Mouse (Mus musculus) CH12.LX (cell line): ENCODE results near the gene Rgs12. TPM values are rescaled to one million over a fixed set of nuclear protein-coding genes. Genes with fewer than 3 reads are reported as not detected.

Source experiments
- DNase-seq: peaks from one replicate; pipeline ENCODE4 v3.0.0-alpha.2; 2013; ENCODE audit errors: extremely low read depth
- H3K27ac ChIP-seq: 2 replicates; pipeline ENCODE4 v1.5.1; 2012; ENCODE audit warnings: low read depth, mild to moderate bottlenecking, control low read depth, moderate library complexity; ENCODE audit not compliant: insufficient read depth
- H3K27me3 ChIP-seq: replicated peaks from 2 replicates; pipeline ENCODE3; 2012; ENCODE audit warnings: inconsistent platforms
- H3K36me3 ChIP-seq, 2 experiments: replicated peaks in 1 of 2; 2 replicates each; pipeline versions ENCODE3 to v1.6.1; 2012; ENCODE audit warnings: inconsistent platforms in 1 of 2, low read length in 1 of 2, mild to moderate bottlenecking in 1 of 2, mixed read lengths in 1 of 2, moderate library complexity in 1 of 2; ENCODE audit not compliant: control insufficient read depth in 1 of 2, insufficient read depth in 1 of 2
- H3K4me1 ChIP-seq, 2 experiments: 2 replicates each; pipeline ENCODE4 v1.6.1; 2012; ENCODE audit warnings: inconsistent platforms in 1 of 2, moderate library complexity in 1 of 2; ENCODE audit not compliant: insufficient read depth in 2 of 2, control insufficient read depth in 1 of 2
- H3K4me2 ChIP-seq: 2 replicates; pipeline ENCODE4 v1.6.1; 2012; ENCODE audit warnings: low read depth, mild to moderate bottlenecking, control low read depth; ENCODE audit not compliant: poor library complexity, insufficient read depth, severe bottlenecking
- H3K4me3 ChIP-seq, 3 experiments: fragments of 150-350 bp in 1 of 3; sonication (generic) in 1 of 3; replicated peaks in 1 of 3; 2 replicates each; pipeline versions ENCODE3 to v1.5.1; 2011 to 2012; ENCODE audit warnings: low read depth in 2 of 3, low read length in 2 of 3, mild to moderate bottlenecking in 2 of 3, moderate library complexity in 2 of 3, control low read depth in 1 of 3, improper control_type of control experiment in 1 of 3, inconsistent platforms in 1 of 3, mixed read lengths in 1 of 3; ENCODE audit not compliant: poor library complexity in 1 of 3
- H3K79me2 ChIP-seq: replicated peaks from 2 replicates; pipeline ENCODE4 v1.6.1; 2012; ENCODE audit warnings: mild to moderate bottlenecking, moderate library complexity; ENCODE audit not compliant: control insufficient read depth, poor library complexity, insufficient read depth, severe bottlenecking; ENCODE audit errors: extremely low read depth
- H3K9ac ChIP-seq: 2 replicates; pipeline ENCODE4 v1.6.1; 2012; ENCODE audit warnings: low read depth, mild to moderate bottlenecking, control low read depth, moderate library complexity; ENCODE audit not compliant: insufficient read depth
- H3K9me3 ChIP-seq: replicated peaks from 2 replicates; pipeline ENCODE3; 2012; ENCODE audit warnings: low read length, inconsistent platforms, mixed read lengths
- CHD2 ChIP-seq: IDR thresholded peaks from 2 replicates; pipeline ENCODE4 v1.6.1; 2011; ENCODE audit warnings: low read length, improper control_type of control experiment
- E2F4 ChIP-seq: IDR thresholded peaks from 2 replicates; pipeline ENCODE4 v1.6.1; 2011; ENCODE audit warnings: low read depth, low read length, improper control_type of control experiment; ENCODE audit not compliant: insufficient replicate concordance
- ELF1 ChIP-seq: IDR thresholded peaks from 2 replicates; pipeline ENCODE4 v1.6.1; 2014; ENCODE audit warnings: low read depth, mild to moderate bottlenecking, inconsistent platforms, low read length, improper control_type of control experiment
- EP300 ChIP-seq: IDR thresholded peaks from 2 replicates; pipeline ENCODE4 v1.6.1; 2011; ENCODE audit warnings: low read length, improper control_type of control experiment
- IRF4 ChIP-seq: IDR thresholded peaks from 2 replicates; pipeline ENCODE4 v1.6.1; 2014; ENCODE audit warnings: low read depth, mild to moderate bottlenecking, inconsistent platforms, low read length, improper control_type of control experiment
- KAT2A ChIP-seq: IDR thresholded peaks from 2 replicates; pipeline ENCODE4 v1.6.1; 2012; ENCODE audit warnings: low read length, improper control_type of control experiment, inconsistent platforms; ENCODE audit not compliant: insufficient replicate concordance
- MEF2A ChIP-seq: IDR thresholded peaks from 2 replicates; pipeline ENCODE4 v1.6.1; 2014; ENCODE audit warnings: low read depth, mild to moderate bottlenecking, inconsistent platforms, low read length, improper control_type of control experiment, borderline replicate concordance
- MXI1 ChIP-seq: IDR thresholded peaks from 2 replicates; pipeline ENCODE4 v1.6.1; 2011; ENCODE audit warnings: mild to moderate bottlenecking, low read depth, low read length, improper control_type of control experiment
- NELFE ChIP-seq: IDR thresholded peaks from 2 replicates; pipeline ENCODE4 v1.6.1; 2011; ENCODE audit warnings: low read depth, low read length, improper control_type of control experiment
- NRF1 ChIP-seq: IDR thresholded peaks from 2 replicates; pipeline ENCODE4 v1.6.1; 2014; ENCODE audit warnings: low read depth, mild to moderate bottlenecking, inconsistent platforms, low read length, improper control_type of control experiment, moderate library complexity
- PAX5 ChIP-seq: IDR thresholded peaks from 2 replicates; pipeline ENCODE4 v1.6.1; 2012; ENCODE audit warnings: low read length, inconsistent platforms, mixed read lengths
- POLR2A ChIP-seq: IDR thresholded peaks from 2 replicates; pipeline ENCODE4 v1.6.1; 2011; ENCODE audit warnings: low read depth, mild to moderate bottlenecking, improper control_type of control experiment, low read length
- RAD21 ChIP-seq: IDR thresholded peaks from 2 replicates; pipeline ENCODE4 v1.6.1; 2011; ENCODE audit warnings: low read depth, mild to moderate bottlenecking, low read length, improper control_type of control experiment, moderate library complexity
- SMC3 ChIP-seq: IDR thresholded peaks from 2 replicates; pipeline ENCODE4 v1.6.1; 2011; ENCODE audit warnings: low read depth, low read length, improper control_type of control experiment
- TCF12 ChIP-seq: IDR thresholded peaks from 2 replicates; pipeline ENCODE4 v1.6.1; 2014; ENCODE audit warnings: low read depth, mild to moderate bottlenecking, inconsistent platforms, low read length, improper control_type of control experiment
- USF1 ChIP-seq: IDR thresholded peaks from 2 replicates; pipeline ENCODE4 v1.6.1; 2014; ENCODE audit warnings: low read depth, mild to moderate bottlenecking, inconsistent platforms, low read length, improper control_type of control experiment
- USF2 ChIP-seq: conservative IDR thresholded peaks from 2 replicates; pipeline ENCODE4 v1.6.1; 2011; ENCODE audit warnings: low read depth, low read length, improper control_type of control experiment
- ZC3H11A ChIP-seq: IDR thresholded peaks from 2 replicates; pipeline ENCODE4 v1.6.1; 2012; ENCODE audit warnings: low read depth, mild to moderate bottlenecking, inconsistent platforms, low read length, improper control_type of control experiment
- ZKSCAN1 ChIP-seq: IDR thresholded peaks from 2 replicates; pipeline ENCODE4 v1.6.1; 2012; ENCODE audit warnings: low read depth, inconsistent platforms, low read length, improper control_type of control experiment, borderline replicate concordance
- ZMIZ1 ChIP-seq: IDR thresholded peaks from 2 replicates; pipeline ENCODE4 v1.6.1; 2012; ENCODE audit warnings: low read depth, mild to moderate bottlenecking, inconsistent platforms, low read length, improper control_type of control experiment
- ZNF384 ChIP-seq: IDR thresholded peaks from 2 replicates; pipeline ENCODE4 v1.6.1; 2012; ENCODE audit warnings: low read depth, low read length, improper control_type of control experiment, inconsistent platforms
- dilution Hi-C: fragments of 300-500 bp; cut with MboI; formaldehyde crosslinking; loops from 2 replicates; pipeline ENCODE4 v1.14.3; 2020; ENCODE audit warnings: low sequenced_read_pairs; ENCODE audit not compliant: extremely low pct_unique_long_range_greater_than_20kb, extremely low pct_ligation_motif_present
- in situ Hi-C: fragments of 300-500 bp; cut with MboI; formaldehyde crosslinking; loops from 3 replicates; pipeline ENCODE4 v1.14.3; 2019; ENCODE audit warnings: low sequenced_read_pairs, low pct_ligation_motif_present, low pct_unique_long_range_greater_than_20kb, mixed read lengths
- polyA plus RNA-seq: library from polyadenylated mRNA; unstranded; fragments of >175 nt; gene quantifications from 2 replicates; pipeline ENCODE4 v1.2.1, GENCODE M21; 2012; ENCODE audit warnings: low read depth; ENCODE audit not compliant: insufficient read length
- total RNA-seq, 2 experiments: library from RNA; depleted of rRNA; stranded (reverse); fragments of 300-350 nt in 1 of 2; fragments of >200 nt in 1 of 2; gene quantifications; 2 replicates each; pipeline ENCODE4 v1.2.3; 2012 to 2014

The Rgs12 gene
- total and polyA plus RNA-seq, 3 experiments, result 6.8 to 9.8 (median 8.1) TPM

DNA sequence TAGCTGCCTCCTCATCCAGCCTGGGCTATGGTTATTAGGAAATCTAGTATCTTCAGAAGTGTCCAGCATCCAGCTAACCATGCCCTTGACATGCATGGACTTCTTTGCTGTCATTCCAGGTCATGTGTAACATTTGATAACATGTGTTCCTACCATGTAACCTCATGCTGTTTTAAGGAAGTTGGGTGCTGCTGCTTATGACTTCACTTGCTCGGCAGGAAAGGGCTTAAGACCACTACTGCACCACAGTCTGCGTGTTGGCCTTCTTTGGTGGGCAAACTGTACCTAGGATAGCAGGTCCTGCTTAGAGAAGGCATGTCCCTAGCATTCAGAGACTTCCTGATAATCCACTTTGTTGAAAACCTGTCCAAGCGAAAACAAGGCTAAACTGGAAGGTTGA, 51.9 kb downstream of the Rgs12 start:
- no peak overlapping the region; the same call in 1 of the 2 replicates for H3K4me2 ChIP-seq
- TF ChIP-seq ZMIZ1, result no peak
- H3K4me3 ChIP-seq, result no peak overlapping the region
- in situ Hi-C loops (no loop called here), dilution Hi-C loops (no loop called here)
- H3K36me3 ChIP-seq, result peaks cover 0 to 9% of the 10 kb centered on the region in 2 experiments
- no peaks in the 10 kb centered on the region for H3K27me3 ChIP-seq
- peaks cover 26 to 66% of the 10 kb centered on the region in 2 experiments for H3K4me1 ChIP-seq
- H3K79me2 ChIP-seq, result no peaks in the 10 kb centered on the region
- H3K27ac ChIP-seq, result no peak overlapping the region
- H3K9me3 ChIP-seq, result no peaks in the 10 kb centered on the region
- DNase-seq, result no peak
- H3K9ac ChIP-seq, result no peak overlapping the region

DNA sequence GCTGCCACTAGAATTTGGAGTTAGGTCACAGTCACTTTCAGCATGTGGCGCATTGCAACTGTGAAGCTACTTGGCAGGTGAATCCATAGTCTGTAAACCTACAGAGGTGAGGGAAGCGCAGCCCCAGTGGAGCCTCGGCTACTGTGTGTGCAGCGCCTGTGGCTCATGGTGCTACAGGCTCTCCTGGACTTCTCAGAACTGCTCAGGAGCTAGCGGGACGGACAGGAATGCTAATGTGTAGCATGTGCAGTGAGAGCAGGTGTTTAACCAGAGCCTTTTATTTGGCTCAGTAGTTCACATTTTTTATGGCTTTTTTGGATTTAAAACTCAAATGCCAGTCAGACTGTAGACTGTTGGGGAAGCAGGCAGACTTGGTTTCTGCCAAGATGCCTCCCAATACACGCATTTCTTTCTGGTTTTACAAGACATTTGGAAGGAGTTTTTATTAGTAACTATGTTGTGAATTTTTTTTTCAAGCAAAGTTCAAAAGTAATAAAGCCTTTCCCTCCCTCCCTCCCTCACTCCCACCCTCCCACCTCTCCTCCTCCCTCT, 54.4 kb downstream of the Rgs12 start:
- dilution Hi-C loops (no loop called here), in situ Hi-C loops (no loop called here)
- Histone ChIP-seq H3K27me3 (no peaks in the 10 kb centered on the region), H3K36me3 (peaks cover 0 to 12% of the 10 kb centered on the region in 2 experiments), H3K4me3 (no peak overlapping the region), H3K79me2 (no peaks in the 10 kb centered on the region), H3K9me3 (no peaks in the 10 kb centered on the region), H3K9ac (no peak overlapping the region), H3K4me1 (peaks cover 22 to 65% of the 10 kb centered on the region in 2 experiments), H3K4me2 (no peak overlapping the region), H3K27ac (no peak overlapping the region)
- no peak for DNase-seq
- no peak for TF ChIP-seq EP300
- no peak for TF ChIP-seq ZC3H11A
- no peak for TF ChIP-seq PAX5
- no peak for TF ChIP-seq ZNF384
- no peak for TF ChIP-seq NRF1
- TF ChIP-seq E2F4, result no peak
- no peak for TF ChIP-seq USF2
- no peak for TF ChIP-seq NELFE
- no peak for TF ChIP-seq TCF12
- no peak for TF ChIP-seq SMC3

DNA sequence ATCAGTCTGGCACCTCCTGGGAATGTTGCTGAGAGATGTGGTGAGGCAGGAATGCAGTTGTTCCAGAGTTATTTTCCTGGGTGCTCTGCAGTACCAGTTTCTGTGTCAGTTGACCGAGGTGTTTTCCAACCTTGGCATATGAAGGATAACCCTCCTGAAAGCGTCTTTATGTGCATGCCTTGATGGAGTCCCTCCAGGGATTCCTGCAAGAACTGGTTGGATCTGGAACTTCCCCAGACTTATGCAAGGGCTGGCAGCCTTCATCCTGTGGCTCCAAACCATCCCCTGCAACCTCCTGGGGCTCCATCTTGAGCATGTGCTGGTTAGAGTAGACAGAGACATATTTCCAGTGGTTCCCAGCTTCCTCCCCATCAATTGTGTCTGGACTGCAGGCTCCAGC, 55.5 kb downstream of the Rgs12 start:
- Histone ChIP-seq H3K36me3 (peaks cover 0 to 17% of the 10 kb centered on the region in 2 experiments), H3K27ac (no peak overlapping the region), H3K27me3 (no peaks in the 10 kb centered on the region), H3K4me2 (no peak overlapping the region), H3K4me3 (no peak overlapping the region), H3K79me2 (no peaks in the 10 kb centered on the region), H3K9ac (no peak overlapping the region), H3K4me1 (peaks cover 18 to 54% of the 10 kb centered on the region in 2 experiments), H3K9me3 (no peaks in the 10 kb centered on the region)
- dilution Hi-C loops (no loop called here), in situ Hi-C loops (no loop called here)
- TF ChIP-seq IRF4, result no peak
- TF ChIP-seq USF1, result no peak
- TF ChIP-seq CHD2, result no peak
- TF ChIP-seq MEF2A, result no peak
- TF ChIP-seq NRF1, result no peak
- no peak for TF ChIP-seq ZKSCAN1
- no peak for TF ChIP-seq ELF1
- TF ChIP-seq MXI1, result no peak
- TF ChIP-seq POLR2A, result no peak
- TF ChIP-seq ZMIZ1, result no peak
- no peak for TF ChIP-seq KAT2A
- no peak for TF ChIP-seq RAD21
- no peak for DNase-seq
